Mouse (Mus musculus): ENCODE data around the gene Tiparp. TPM values are rescaled to one million over a fixed set of nuclear protein-coding genes. Genes with fewer than 3 reads are reported as not detected.

The Tiparp gene
- polyA plus RNA-seq (2012; rRNA removed): 8.6 and 9.9 TPM in 2 replicates

DNA sequence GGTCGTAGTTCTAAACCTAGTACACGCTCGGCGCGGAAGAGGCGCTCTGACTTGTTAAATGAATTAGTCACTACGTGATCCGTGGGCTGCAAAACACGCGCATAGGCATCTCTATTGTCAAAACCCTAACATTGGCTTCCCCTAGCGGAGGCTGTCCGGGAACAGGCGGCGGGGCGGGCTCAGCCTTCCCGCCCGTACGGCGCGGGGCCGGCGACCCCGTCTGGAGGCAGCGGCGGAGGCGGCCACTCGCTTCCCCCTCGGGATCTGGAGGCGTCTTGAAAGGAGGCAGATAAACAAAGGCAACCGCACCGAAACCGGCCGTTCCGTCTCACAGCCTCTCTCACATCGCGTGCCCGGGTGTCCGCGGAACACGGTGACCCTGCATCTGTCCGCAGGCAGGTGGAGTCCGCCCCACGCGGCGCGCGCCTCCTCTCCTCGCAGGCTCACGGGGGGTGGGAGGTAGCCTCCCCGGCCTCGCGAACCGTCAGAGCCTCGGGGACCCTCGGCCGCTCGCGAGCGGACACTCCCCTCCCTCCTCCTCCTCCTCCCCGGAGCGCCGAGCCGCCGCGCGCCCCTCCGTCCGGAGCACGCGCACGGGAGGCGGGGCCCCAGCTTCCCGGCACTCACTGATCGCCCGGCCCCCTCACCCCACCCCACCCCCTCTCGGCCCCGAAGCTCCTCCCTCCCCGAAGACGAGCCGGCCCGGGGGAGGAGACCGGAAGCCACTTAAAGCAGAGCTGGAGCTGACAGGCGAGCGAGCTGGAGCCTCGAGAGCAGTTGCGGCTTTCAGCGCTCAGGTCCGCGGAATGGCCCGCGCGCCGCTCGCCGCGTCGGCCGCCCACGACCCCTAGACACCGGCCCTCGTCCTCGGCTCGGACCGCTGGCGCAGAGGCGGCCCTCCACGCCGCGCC lies at the start of gene Tiparp:
Gene Tiparp, plus strand, starts transcription at position 720 of the 911 bp plus-strand sequence.

Other genes with a start within 250 kb of the Tiparp start
- gene Ssr3, start 135.8 kb upstream of the Tiparp start, polyA plus RNA-seq (2012; rRNA removed): 128 and 131 TPM in 2 replicates
- 5.3 and 6.5 TPM in 2 replicates for gene Lekr1, start 137.8 kb downstream of the Tiparp start, polyA plus RNA-seq (2012; rRNA removed)

All from central nervous system, embryonic 18 days (tissue).